Mouse (Mus musculus): ENCODE data around the gene Sipa1l2.

The Sipa1l2 gene

DNA sequence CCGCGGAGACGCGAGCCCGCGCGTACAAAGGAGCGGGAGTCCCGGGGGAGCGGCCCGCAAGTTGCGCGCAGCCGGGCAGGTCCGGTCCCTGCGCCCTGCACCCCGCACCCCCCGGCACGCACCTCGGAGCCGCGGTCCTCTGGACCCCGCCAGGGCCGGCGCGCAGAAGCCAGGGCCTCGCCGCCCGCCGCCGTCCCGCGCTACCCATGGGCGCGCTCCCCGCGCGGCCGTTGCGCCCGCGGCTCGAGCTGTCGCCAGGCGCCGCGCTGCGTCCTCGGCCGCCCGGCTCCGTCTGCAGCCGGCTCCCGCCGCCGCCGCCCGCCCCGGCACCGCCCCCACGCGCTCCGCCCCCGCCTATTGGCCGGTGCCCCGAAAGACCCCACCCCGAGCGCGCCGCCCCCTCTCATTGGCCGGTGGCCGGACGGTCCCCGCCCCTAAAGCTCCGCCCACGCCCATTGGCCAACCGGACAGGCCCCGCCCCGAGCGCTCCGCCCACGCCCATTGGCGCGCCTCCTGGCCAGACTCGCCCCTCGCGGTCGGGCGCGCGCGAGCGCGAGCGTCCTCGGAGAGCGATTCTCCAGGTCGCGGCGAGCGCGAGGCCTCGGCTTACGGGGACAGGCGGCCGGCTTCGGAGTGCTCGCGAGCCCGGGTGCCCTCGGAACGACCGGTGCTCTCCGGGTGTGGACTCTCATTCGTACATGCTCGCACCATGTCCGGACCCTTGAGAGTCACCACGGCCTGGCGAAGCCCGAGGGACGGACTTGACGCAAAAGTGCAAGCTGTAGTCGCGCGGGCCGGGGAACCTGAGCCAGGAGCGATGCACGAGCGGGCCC, at the start of gene Sipa1l2:
Gene Sipa1l2, minus strand, starts transcription at position 276 of the 833 bp plus-strand sequence.
- peak; percentile 76 to 95 for DNase-seq (ENCODE audit: low spot score in 2 of 2)

DNA sequence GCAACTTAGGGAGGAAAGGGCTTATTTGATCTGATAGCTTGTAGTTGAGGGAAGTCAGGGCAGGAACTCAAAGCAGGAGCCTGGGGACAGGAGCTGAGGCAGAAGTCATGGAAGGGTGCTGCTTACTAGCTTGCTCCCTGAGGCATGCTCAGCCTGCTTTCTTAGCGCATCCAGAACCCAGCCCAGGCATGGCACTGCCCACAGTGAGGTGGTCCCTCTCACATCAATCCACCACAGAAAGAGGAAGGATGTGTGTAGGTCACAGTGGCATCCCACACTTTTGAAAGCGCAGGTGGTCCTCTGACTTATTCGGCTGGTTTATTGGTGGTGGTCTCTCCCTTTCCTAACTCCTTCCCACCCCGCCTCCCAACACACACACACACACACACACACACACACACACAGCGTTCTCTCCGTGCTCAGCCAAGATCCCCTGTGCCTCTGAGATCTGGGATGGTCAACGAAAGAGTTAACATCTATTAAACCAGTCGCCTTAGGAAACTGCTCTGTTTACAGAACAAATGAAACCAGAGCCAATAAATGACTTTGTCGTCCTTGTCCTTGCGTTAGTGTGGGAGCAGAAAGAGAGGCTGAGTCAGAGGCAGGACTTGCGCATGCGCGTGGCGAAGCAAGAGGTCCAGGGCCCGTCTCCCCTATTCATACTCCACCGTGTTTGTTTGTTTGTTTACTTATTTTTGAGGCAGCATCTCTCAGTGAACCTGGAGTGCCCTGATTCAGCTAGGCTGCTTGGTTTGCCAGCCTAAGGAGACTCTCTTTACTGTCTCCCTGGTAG, 49.1 kb upstream of the Sipa1l2 start:
- no peak for DNase-seq (ENCODE audit: low spot score in 2 of 2)

DNA sequence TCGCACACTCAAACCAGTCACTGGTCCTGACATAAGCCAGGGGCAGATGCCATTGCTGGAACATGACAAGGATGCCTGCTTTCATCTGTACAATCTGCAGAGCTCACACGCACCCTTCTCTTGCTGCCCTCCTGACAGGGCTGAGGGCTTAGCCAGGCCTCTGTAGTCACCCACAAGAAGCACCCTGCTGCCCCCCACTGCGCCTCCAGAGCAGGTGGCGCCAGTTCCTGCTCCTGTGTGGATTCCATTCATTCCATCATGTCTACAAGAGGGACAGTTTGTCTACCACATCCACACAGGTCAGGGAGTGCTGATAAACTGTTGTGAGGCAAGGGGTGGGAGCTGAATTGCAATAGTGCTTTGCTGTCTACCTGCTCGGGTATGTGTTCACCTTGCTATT, 47.3 kb upstream of the Sipa1l2 start:
- DNase-seq (ENCODE audit: low spot score in 2 of 2): no peak

DNA sequence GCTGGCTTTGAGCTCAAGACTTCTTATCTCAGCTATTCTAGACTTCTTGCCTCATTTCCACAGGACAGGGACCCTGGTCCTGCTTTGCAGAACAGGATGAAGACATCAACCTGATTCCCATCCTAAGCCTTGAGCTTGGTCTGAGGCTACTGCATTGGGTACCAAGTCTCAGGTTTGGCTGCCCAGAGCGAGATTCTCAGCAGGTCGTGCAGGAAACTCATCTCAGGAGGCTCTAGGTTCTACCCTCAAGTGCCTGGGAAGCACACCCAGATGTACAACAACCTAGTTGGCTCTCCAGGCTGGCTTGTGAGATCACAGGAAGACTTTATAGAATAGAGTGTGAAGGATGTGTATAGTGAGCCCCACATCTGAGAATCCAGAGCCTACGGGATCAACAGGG, 46.4 kb upstream of the Sipa1l2 start:
- DNase-seq (ENCODE audit: low spot score in 2 of 2): no peak

DNA sequence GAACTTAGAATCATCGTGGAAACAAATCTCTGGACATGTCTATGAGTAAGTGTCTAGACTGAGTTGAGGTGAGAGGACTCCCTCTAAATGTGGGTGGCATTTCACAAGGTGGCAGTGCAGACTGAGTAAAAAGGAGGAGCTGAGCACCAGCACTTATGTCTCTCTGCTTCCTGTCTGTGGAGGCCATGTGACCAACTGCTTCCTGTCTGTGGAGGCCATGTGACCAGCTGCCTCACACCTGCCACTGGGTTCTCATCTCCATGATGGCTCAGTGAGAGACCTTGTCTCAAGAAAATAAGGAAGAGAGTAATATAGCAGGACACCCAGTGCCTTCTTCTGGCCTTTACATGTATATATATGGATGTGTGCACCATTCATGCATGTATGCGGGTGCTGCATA, 43.9 kb upstream of the Sipa1l2 start:
- no peak for DNase-seq (ENCODE audit: low spot score in 2 of 2)

DNA sequence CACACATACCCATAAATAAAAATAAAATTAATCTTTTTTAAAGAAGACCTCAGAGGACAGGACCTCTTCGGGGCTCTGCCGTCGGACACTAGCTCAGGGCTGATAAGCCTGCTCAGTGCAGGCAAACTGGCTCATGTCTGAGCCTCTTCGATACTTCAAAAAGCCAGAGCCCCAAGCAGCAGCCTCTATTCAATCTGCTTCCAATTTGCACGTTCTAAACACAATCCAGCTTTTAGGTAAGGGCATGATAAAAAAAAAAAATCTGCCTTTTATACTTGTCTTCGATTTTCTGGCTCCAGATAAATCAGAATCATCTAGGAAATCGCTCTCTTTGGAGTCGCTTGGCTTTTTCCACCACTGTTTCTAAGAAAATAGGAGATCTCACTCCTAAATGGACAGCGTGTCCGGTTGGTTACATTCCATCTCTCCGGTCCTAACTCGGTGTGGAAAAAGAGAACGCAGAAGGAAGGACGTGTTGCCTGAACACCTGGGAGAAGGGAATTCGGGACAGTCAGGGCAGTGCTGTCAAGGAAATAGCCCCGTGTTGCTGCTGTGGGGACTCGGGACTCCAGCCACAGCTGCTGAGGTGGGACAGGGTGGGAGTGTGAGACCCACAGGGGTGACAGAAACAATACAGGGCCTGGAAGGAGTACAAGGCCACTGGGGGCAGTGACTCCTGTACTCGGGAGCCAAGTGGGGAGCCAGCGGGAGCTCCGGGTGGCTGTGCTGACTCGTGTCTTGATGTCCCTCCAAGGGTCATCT, 42.4 kb upstream of the Sipa1l2 start:
- DNase-seq (ENCODE audit: low spot score in 2 of 2): no peak

DNA sequence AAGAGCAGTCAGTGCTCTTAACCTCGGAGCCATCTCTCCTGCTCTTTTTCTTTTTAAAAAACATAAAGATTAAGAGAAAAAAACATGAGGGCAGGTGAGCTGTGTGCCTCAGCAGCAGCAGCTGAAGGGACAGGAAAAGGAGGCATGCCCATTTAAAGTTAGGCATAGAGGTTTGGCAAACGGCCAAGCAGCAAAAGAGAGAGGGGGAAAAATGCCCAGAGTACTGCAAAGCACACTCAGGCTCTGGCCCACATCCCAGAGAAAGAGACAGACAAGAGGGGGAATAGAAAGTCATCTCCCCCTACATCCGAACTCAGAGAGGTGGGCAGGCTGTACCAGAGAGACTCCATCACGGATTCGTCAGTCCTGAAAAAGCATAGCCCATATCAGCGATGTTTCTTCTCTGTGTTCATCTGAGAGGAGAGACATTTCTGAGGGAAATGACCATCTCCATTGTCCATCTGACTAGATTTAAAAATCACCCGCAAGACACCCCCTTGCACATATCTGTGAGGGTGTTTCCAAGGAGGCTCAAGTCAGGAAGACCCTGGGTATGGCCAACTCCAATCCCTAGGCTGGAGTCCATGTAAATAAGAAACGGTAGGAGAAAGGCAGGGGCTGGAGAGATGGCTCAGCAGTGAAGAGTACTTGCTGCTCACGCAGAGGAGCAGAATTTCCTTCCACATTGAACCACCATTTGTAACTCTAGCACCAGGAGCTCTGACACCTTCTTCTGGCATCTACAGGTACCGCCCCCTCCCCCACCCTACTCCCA, 41.6 kb upstream of the Sipa1l2 start:
- DNase-seq (ENCODE audit: low spot score in 2 of 2): no peak

DNA sequence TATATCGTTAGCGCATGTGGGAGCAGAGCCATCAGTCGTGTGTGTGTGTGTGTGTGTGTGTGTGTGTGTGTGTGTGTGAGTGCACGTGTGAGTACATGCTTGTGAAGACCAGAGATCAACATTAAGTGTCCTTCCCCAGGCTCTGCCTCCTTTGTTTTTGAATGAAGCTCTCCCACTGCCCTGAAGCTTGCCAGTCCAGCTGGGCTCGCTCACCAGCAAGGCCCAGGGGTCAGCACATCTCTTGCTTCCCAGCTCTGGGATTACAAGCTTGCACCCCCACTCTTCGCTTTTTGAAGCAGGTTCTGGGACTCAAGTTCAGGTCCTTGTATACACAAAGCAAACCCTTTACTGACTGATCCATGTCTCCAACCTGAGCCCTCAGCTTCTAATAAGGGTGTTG, 40.1 kb upstream of the Sipa1l2 start:
- no peak for DNase-seq (ENCODE audit: low spot score in 2 of 2)

DNA sequence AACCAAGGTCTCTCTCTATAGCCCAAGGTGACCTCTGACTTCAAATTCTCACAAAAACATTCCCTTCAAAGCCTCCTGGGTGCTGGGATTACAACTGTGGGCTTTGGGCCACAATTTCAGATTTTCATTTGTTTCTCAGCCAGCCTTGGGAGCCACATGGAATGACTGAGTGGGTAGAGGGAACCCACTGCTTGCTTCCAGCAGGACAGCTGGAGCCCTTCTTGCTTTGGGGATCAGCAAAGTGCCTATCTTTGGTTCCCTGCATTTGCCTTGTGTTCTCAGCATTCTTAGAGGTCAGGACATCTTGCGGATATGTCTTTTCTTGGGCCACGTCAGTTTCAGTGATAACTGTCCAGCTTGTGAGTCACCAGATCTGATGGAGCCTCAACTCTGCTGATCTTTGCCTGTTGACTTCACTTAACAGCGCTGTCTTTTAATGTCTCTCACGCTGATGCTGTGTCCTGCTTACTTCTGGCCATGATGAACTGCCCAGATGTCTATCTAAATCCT, 38.2 kb upstream of the Sipa1l2 start:
- no peak for DNase-seq (ENCODE audit: low spot score in 2 of 2)

DNA sequence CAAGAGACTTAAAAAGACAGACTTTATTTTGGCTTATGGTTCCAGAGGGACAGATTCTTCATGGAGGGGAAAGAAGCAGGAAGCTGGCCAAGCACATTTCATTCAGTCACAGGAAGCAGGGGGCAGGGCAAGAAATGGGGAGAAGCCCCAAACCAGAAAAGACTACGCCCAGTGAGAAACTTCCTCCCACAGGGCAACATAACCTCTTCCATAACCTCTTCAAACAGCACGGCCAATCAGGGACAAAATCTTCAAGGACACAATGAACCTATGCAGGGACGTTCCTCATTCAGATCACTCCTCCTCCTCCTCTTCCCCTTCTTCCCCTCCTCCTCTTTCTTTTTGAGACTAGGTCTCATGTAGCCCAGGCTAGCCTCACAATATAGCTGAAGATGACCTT, 37.3 kb upstream of the Sipa1l2 start:
- no peak for DNase-seq (ENCODE audit: low spot score in 2 of 2)

DNA sequence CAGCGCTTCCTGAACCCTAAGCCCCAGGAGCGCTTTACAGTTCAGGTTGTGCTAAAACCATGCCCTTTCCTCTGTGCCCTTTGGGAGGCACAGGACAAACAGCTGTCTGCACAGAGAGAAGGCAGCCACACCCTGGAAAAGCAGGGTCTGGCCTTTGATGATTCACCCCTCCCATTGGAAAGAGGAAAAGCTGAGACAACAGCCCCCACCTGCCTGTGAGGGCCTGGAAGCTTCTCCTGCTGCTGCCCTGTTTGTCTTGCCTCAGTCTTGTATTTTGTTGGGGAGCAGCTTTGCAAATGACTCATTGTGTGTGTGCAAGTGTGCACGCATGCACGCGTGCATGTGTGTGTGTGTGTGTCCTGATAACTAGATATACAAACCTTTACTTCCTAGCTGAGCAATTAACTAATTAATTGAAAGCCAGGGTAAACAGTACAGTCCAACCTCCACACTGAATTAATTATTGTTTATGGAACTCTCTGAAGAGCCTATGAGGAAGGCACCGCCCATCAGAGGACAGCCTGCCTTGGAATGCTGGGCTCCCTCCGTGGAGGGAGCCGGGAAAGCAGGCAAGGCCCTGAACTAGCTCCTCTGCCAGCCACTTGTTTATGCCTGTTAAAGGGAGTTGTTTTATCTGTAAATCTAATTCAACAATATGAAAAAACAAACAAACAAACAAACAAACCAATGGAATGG, 35.4 kb upstream of the Sipa1l2 start:
- no peak for DNase-seq (ENCODE audit: low spot score in 2 of 2)

DNA sequence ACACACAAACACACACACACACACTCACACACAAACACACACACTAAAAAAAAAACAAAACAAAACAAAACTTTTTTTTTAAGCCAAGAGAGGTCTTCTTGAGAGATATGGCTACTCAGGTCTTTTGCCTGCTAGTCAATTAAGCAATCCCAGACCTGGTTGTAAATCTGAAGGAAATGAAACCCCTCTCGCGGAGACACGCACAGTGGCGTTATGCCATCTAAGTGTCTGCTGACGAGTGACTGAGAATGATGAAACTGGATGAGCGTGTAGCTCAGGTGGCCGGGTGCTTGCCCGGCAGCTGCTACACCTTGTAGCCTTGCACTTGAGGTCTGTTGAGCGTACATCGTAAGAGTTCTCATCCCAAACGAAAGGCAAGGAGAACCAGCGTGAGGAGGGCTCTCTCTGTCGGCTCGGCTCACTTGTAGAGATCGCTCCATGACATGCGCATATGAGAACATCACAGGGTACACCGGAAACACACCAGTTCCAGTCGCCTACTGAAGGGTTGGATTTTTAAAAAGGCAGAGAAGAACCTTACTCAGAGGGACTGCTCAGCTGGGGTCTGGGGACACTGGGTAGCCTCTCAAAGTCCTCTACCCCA, 34.7 kb upstream of the Sipa1l2 start:
- DNase-seq (ENCODE audit: low spot score in 2 of 2): no peak

DNA sequence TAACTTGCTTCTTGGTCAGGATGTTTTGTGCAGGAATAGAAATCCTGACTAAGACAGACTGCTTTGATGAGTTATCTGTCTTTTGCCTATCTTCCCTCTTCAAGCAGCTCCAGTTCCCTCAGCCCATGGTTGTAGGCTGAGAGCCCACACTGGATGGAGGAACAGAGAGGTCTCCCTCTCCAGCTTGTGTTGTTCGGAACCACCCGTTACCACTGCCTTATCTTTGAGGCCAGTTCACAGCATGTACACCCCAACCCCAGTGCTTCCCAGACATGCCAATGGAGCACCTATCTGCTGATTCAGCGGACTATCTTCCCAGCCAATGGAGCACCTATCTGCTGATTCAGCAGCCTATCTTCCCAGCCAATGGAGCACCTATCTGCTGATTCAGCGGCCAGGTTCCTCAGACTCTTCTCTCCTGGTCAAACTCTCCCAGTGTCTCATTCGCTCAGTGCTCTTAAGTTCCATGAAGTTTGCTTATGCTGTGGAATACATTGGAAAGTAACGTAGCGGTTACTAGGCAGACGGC, 33.8 kb upstream of the Sipa1l2 start:
- no peak for DNase-seq (ENCODE audit: low spot score in 2 of 2)

DNA sequence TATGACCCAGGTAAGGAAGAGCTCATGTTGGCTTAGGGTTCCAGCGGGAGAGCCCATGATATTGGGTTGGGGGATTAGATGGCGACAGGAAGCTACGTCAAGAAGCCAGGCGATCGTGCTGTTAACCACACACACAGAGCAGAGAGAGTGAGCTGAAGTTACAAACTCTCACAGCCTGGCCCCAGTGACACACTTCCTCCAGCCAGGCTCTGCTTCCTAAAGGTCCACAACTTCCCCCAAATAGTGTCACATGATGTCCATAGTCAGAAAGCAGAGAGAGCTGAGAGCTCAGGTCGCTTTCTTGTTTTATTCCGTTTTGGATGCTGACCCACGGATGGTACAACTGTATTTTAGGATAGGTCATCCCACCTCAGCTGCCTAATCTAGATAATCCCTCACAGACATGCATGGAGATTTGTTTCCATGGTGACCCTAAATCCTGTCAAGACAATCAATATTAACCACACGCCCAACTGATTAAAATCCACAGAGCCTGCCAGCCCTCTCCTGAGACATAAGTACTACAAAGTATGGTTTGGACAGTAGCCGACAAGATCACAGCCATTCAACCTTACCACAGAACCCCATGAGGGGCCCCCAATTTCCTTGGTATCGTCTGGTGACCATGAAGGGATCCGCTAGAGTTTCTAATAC, 30.6 kb upstream of the Sipa1l2 start:
- no peak for DNase-seq (ENCODE audit: low spot score in 2 of 2)

DNA sequence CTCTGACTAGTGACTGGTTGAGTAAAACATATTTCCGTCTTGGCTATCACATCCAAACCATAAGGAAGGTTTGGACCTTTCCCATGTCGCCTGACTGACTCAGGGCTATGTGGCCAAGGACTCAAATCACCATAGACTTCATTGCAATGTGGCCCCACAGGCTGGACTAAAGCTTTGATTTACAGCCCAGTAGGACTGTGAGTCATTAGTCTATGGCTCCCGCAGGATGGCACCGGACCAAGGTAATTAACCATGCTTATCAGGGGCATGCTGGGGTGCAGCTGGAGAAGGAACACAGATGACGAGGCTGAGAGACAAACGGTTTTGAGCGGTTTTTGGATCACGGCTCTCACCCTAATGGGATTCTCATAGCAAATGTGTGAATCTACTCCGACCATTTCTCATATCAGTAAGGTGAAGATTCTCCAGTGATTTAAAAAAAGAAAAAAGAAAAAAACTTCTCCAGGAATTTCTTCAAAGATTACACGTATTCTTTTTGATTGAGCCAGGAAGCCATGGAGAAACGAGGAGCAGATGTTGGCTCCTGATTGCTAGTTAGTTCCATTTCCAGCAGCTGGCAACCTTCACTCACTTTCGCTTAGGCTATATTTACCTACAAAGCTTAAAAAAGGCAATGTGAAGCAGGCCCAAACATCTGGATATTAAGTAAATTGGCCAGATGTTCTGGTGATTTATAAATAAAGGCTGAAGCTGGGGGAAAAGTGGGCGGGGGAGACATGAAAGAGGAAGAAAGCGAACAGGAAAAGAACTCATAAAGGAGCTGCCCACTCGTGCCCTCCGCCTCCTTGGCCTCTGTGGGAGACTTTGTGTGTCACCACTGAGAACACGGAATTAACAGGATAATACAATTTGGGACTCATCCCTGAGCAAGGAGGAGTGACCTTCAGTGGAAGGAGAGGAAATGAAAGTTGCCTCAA, 26.2 kb upstream of the Sipa1l2 start:
- DNase-seq (ENCODE audit: low spot score in 2 of 2): no peak

DNA sequence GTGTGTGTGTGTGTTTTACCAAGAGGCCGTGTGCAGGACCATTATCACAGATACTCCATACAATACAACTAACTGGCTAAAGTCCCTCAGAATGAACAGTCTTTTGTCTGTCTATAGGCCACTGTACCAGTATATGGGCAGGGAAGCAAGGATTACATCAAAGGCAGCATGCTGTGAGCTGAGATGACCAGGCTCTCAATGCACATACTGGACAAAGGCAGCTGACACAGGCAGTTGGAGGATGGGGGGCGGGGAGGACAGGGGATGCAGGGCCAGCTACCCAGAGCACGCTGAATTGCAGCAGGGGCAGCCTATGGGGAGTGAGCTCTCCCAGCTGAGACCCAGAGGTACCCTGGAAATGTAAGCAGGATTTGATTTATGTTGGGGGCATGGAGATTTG, 20.8 kb upstream of the Sipa1l2 start:
- DNase-seq (ENCODE audit: low spot score in 2 of 2): no peak

DNA sequence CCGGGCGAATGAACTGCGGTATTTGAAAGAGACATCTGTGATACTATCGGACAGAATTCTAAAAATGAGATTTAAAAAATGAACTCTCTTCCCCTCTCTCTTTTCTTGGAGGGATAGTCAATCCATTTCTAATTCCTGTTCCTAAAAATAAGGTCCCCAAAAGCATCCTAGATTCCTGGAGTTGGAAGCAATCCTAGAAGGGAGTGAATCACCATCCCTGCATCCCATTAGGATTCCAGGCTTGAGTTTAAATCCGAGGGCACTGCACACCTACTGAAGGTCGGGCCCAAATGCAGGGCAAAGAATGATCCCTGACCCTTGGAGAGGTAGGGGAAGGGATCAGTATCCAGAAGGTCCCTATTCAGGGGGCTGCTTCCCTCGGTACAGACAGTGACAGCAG, 17.0 kb upstream of the Sipa1l2 start:
- DNase-seq (ENCODE audit: low spot score in 2 of 2): no peak

DNA sequence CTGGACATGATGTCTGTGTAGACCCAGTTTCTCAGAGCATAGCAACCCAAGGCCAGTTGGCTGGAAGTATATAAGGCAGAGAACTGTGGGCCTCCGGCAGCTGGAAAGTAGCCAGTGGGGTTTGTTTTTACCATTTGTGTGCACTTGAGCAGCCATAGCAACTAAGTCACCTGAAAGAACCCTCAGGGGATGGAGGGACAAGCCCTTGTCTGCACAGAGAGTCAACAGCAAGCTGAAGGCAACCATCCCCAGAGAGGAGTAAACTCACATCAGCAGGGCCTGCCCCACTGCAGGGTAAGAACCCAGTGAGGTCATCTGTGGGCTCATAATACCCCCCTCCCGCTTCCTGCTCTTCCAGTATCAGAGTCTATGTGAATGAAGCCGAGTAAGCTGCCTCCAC, 14.7 kb upstream of the Sipa1l2 start:
- DNase-seq (ENCODE audit: low spot score in 2 of 2): no peak
